In genomic region chr9:3001948-3002659, GRCm38 (mm10) we compare ENCODE assay signal across 8 mouse cellular contexts. TPM values are rescaled to one million over a fixed set of nuclear protein-coding genes. Genes with fewer than 3 reads are reported as not detected.
DNase-seq lines count a peak whose midpoint lies in the region; ATAC-seq and TF ChIP-seq lines count a peak whose summit lies in the region.
"Not testable (repeated sequence)": the region's sequence is repeated elsewhere in the genome, so short reads cannot be mapped to it uniquely, and the experiment has no call there.

No protein-coding gene starts in this region.

- not testable (repeated sequence) for H3K27me3 ChIP-seq in forebrain, embryonic 13.5 days; heart, embryonic 15.5 days; kidney, postnatal 0 days (ENCODE audit: insufficient read depth, low read length); limb, embryonic 15.5 days; midbrain, postnatal 0 days (ENCODE audit: insufficient read depth, low read length)

- H3K9ac ChIP-seq in forebrain, embryonic 13.5 days; heart, embryonic 15.5 days; kidney, postnatal 0 days (ENCODE audit: low read depth, low read length); limb, embryonic 15.5 days; midbrain, postnatal 0 days (replicated peaks; ENCODE audit: low read length, poor library complexity, severe bottlenecking): not testable (repeated sequence)

- not testable (repeated sequence) for TF ChIP-seq CTCF in kidney, postnatal 0 days (IDR thresholded peaks at IDR 0.05; ENCODE audit: low read depth); midbrain, postnatal 0 days (IDR thresholded peaks at IDR 0.05)

- H3K9me3 ChIP-seq in forebrain, embryonic 13.5 days (replicated peaks); heart, embryonic 15.5 days (replicated peaks); kidney, postnatal 0 days (replicated peaks; ENCODE audit: low read length); limb, embryonic 15.5 days; midbrain, postnatal 0 days (ENCODE audit: low read length): not testable (repeated sequence)

- H3K36me3 ChIP-seq in forebrain, embryonic 13.5 days (ENCODE audit: poor library complexity, severe bottlenecking); heart, embryonic 15.5 days; kidney, postnatal 0 days (ENCODE audit: insufficient read depth, low read length); limb, embryonic 15.5 days; midbrain, postnatal 0 days (ENCODE audit: insufficient read depth, low read length): not testable (repeated sequence)

- not testable (repeated sequence) for H3K27ac ChIP-seq in forebrain, embryonic 13.5 days; heart, embryonic 15.5 days; kidney, postnatal 0 days; limb, embryonic 15.5 days; midbrain, postnatal 0 days (ENCODE audit: low read depth, low read length)

- DNase-seq in CD4-positive helper T cell, adult 2 months (ENCODE audit: low read depth, low spot score): peak; percentile 12
- peak; percentile 17 for DNase-seq in c-Kit-positive CD71-positive TER-119-positive erythroid progenitor cells, embryonic 14.5 days (ENCODE audit: low spot score)
- DNase-seq in kidney, postnatal 0 days (ENCODE audit: low spot score): peak; percentile 3
- peak; percentile 50 for DNase-seq in midbrain, postnatal 0 days (ENCODE audit: low spot score)
- peak; percentile 100 for DNase-seq in spleen, postnatal 4 days (ENCODE audit: low spot score in 2 of 2)

- WGBS in forebrain, embryonic 13.5 days: 71% methylated on average over 9 of the region's 11 CpGs
- 67% methylated on average over 9 of the region's 11 CpGs for WGBS in heart, embryonic 15.5 days
- WGBS in kidney, postnatal 0 days: 62% methylated on average over 8 of the region's 11 CpGs
- 70% methylated on average over 9 of the region's 11 CpGs for WGBS in limb, embryonic 15.5 days
- 62% methylated on average over 8 of the region's 11 CpGs for WGBS in midbrain, postnatal 0 days

- H3K4me2 ChIP-seq in forebrain, embryonic 13.5 days; heart, embryonic 15.5 days; kidney, postnatal 0 days (ENCODE audit: low read length); limb, embryonic 15.5 days; midbrain, postnatal 0 days (ENCODE audit: low read depth, low read length, poor library complexity, severe bottlenecking): not testable (repeated sequence)

- ATAC-seq in forebrain, embryonic 13.5 days: peak; percentile 86
- ATAC-seq in heart, embryonic 15.5 days (replicated peaks; ENCODE audit: insufficient number of reproducible peaks, insufficient read depth, low FRiP score, low read depth): peak; percentile 82
- peak; percentile 83 for ATAC-seq in kidney, postnatal 0 days (replicated peaks; ENCODE audit: low FRiP score, low read depth)
- ATAC-seq in limb, embryonic 15.5 days (ENCODE audit: insufficient number of reproducible peaks, low FRiP score, low TSS enrichment, low read depth): peak; percentile 89
- ATAC-seq in midbrain, postnatal 0 days (ENCODE audit: low FRiP score): peak; percentile 85

- H3K4me3 ChIP-seq in forebrain, embryonic 13.5 days; heart, embryonic 15.5 days; kidney, postnatal 0 days (replicated peaks; ENCODE audit: low read depth, low read length); limb, embryonic 15.5 days; midbrain, postnatal 0 days (ENCODE audit: low read depth, low read length): not testable (repeated sequence)

- not testable (repeated sequence) for H3K4me1 ChIP-seq in forebrain, embryonic 13.5 days; heart, embryonic 15.5 days (replicated peaks); kidney, postnatal 0 days (replicated peaks; ENCODE audit: insufficient read depth, low read length); limb, embryonic 15.5 days; midbrain, postnatal 0 days (ENCODE audit: insufficient read depth, low read length)

RNA-seq across cellular contexts. Expression of gene Gm11168, which starts 1.0 kb away (rescaled TPM):
- not detected in 2 replicates for polyA plus RNA-seq in forebrain, embryonic 13.5 days (2015; fragmentation: Nextera tagmentation; extraction: Ambion mirVana)
- not detected in 2 replicates for polyA plus RNA-seq in heart, embryonic 15.5 days (2015; fragmentation: Nextera tagmentation; extraction: Ambion mirVana)
- polyA plus RNA-seq in kidney, postnatal 0 days (2015; fragmentation: Nextera tagmentation; extraction: Ambion mirVana): not detected in 2 replicates
- polyA plus RNA-seq in limb, embryonic 15.5 days (2015; fragmentation: Nextera tagmentation; extraction: Ambion mirVana): not detected in 2 replicates
- total RNA-seq in midbrain, postnatal 0 days (2014; rRNA removed): not detected in 2 replicates
- not detected in 2 replicates for polyA plus RNA-seq in midbrain, postnatal 0 days (2015; fragmentation: Nextera tagmentation; extraction: Ambion mirVana)

RNA-seq across cellular contexts. Expression of gene Gm10722, which starts 1.4 kb away (rescaled TPM):
- polyA plus RNA-seq in forebrain, embryonic 13.5 days (2015; fragmentation: Nextera tagmentation; extraction: Ambion mirVana): not detected in 2 replicates
- not detected in 2 replicates for polyA plus RNA-seq in heart, embryonic 15.5 days (2015; fragmentation: Nextera tagmentation; extraction: Ambion mirVana)
- polyA plus RNA-seq in kidney, postnatal 0 days (2015; fragmentation: Nextera tagmentation; extraction: Ambion mirVana): not detected in 2 replicates
- polyA plus RNA-seq in limb, embryonic 15.5 days (2015; fragmentation: Nextera tagmentation; extraction: Ambion mirVana): not detected in 2 replicates
- not detected in 2 replicates for total RNA-seq in midbrain, postnatal 0 days (2014; rRNA removed)
- not detected in 2 replicates for polyA plus RNA-seq in midbrain, postnatal 0 days (2015; fragmentation: Nextera tagmentation; extraction: Ambion mirVana)

RNA-seq across cellular contexts. Expression of gene Gm10721, which starts 10.8 kb away (rescaled TPM):
- 0.30 TPM in 1 of 2 replicates, not detected in the other for polyA plus RNA-seq in forebrain, embryonic 13.5 days (2015; fragmentation: Nextera tagmentation; extraction: Ambion mirVana)
- not detected in 2 replicates for polyA plus RNA-seq in heart, embryonic 15.5 days (2015; fragmentation: Nextera tagmentation; extraction: Ambion mirVana)
- polyA plus RNA-seq in kidney, postnatal 0 days (2015; fragmentation: Nextera tagmentation; extraction: Ambion mirVana): not detected in 2 replicates
- not detected in 2 replicates for polyA plus RNA-seq in limb, embryonic 15.5 days (2015; fragmentation: Nextera tagmentation; extraction: Ambion mirVana)
- not detected in 2 replicates for total RNA-seq in midbrain, postnatal 0 days (2014; rRNA removed)
- not detected in 2 replicates for polyA plus RNA-seq in midbrain, postnatal 0 days (2015; fragmentation: Nextera tagmentation; extraction: Ambion mirVana)

RNA-seq across cellular contexts. Expression of gene Gm10720, which starts 13.3 kb away (rescaled TPM):
- not detected in 2 replicates for polyA plus RNA-seq in forebrain, embryonic 13.5 days (2015; fragmentation: Nextera tagmentation; extraction: Ambion mirVana)
- 0.23 TPM in 1 of 2 replicates, not detected in the other for polyA plus RNA-seq in heart, embryonic 15.5 days (2015; fragmentation: Nextera tagmentation; extraction: Ambion mirVana)
- polyA plus RNA-seq in kidney, postnatal 0 days (2015; fragmentation: Nextera tagmentation; extraction: Ambion mirVana): not detected in 2 replicates
- polyA plus RNA-seq in limb, embryonic 15.5 days (2015; fragmentation: Nextera tagmentation; extraction: Ambion mirVana): not detected in 2 replicates
- not detected in 2 replicates for total RNA-seq in midbrain, postnatal 0 days (2014; rRNA removed)
- not detected in 2 replicates for polyA plus RNA-seq in midbrain, postnatal 0 days (2015; fragmentation: Nextera tagmentation; extraction: Ambion mirVana)

RNA-seq across cellular contexts. Expression of gene Gm10719, which starts 15.1 kb away (rescaled TPM):
- 0.72 TPM in 1 of 2 replicates, not detected in the other for polyA plus RNA-seq in forebrain, embryonic 13.5 days (2015; fragmentation: Nextera tagmentation; extraction: Ambion mirVana)
- polyA plus RNA-seq in heart, embryonic 15.5 days (2015; fragmentation: Nextera tagmentation; extraction: Ambion mirVana): 0.19 and 0.34 TPM in 2 replicates
- polyA plus RNA-seq in kidney, postnatal 0 days (2015; fragmentation: Nextera tagmentation; extraction: Ambion mirVana): 0.24 TPM in 1 of 2 replicates, not detected in the other
- 0.41 TPM in 1 of 2 replicates, not detected in the other for polyA plus RNA-seq in limb, embryonic 15.5 days (2015; fragmentation: Nextera tagmentation; extraction: Ambion mirVana)
- 2.1 TPM in 1 of 2 replicates, not detected in the other for total RNA-seq in midbrain, postnatal 0 days (2014; rRNA removed)
- polyA plus RNA-seq in midbrain, postnatal 0 days (2015; fragmentation: Nextera tagmentation; extraction: Ambion mirVana): 0.27 TPM in 1 of 2 replicates, not detected in the other

Comparison
In these comparisons a context has a peak if more than half of its experiments do, and no peak if none do; other contexts are left out.
1. DNase-seq: peak in every context shown above with its lines; median percentile 100 in spleen, postnatal 4 days; 50 in midbrain, postnatal 0 days; 17 in c-Kit-positive CD71-positive TER-119-positive erythroid progenitor cells, embryonic 14.5 days; 12 in CD4-positive helper T cell, adult 2 months; 3 in kidney, postnatal 0 days.